ENCODE assay signal across 10 mouse cellular contexts in the genomic region with DNA sequence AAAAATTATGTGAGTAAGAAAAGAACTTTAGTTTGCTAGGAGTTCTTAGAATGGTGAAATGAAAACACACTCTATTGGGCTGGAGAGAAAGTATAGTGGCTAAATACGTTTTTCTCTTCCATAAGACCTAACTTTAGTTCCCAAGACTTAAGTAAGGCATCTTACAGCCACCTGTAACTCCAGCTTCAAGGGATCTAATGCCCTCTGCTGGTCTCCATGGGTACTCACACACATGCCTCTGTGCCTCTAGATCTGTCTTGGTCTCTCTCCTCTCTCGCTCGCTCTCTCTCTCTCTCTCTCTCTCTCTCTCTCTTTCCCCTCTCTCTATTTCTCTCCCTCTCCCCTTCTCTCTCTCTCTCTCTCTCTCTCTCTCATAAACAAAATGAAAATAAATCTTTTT.
DNase-seq lines count a peak whose midpoint lies in the region; ATAC-seq and TF ChIP-seq lines count a peak whose summit lies in the region.
"Had no signal": no experiment of that assay in that cellular context is flagged by ENCODE, and none has a peak within 500 bp of the region (broad histone marks: within the 10 kb centered on the region; RNA-seq: fewer than 3 reads in every experiment).

No protein-coding gene starts in this region.

- DNase-seq in CD4-positive, CD25-positive, alpha-beta regulatory T cell, adult 2 months (ENCODE audit: low read depth, low spot score) = peak; percentile 25
- DNase-seq in layer of hippocampus, adult 2 months (ENCODE audit: low spot score in 2 of 2) = no peak
- no peak for DNase-seq in layer of hippocampus, postnatal 25 days (ENCODE audit: extremely low spot score in 1 of 2, low spot score in 1 of 2)
- peak; percentile 65 for DNase-seq in ES-CJ7 (ENCODE audit: low read depth, low spot score)
- peak; percentile 46 for DNase-seq in forelimb bud, embryonic 11.5 days (ENCODE audit: low read depth, low spot score)
- DNase-seq in Muller cell, postnatal 12 days (ENCODE audit: inconsistent ontology term) = no peak
- DNase-seq in left cerebral cortex, adult 8-10 months (ENCODE audit: low spot score in 2 of 2) = no peak
- DNase-seq: cerebellum, adult 9-11 months had no signal

- ATAC-seq in CD4-positive, CD25-positive, alpha-beta regulatory T cell, adult 4 months = no peak

- peak; percentile 68 for TF ChIP-seq CTCF in layer of hippocampus, adult 2 months (conservative IDR thresholded peaks at IDR 0.05)

- no peak overlapping the region for H3K4me3 ChIP-seq in layer of hippocampus, adult 2 months
- H3K4me3 ChIP-seq: limb, embryonic 13.5 days had no signal

- H3K27ac ChIP-seq in layer of hippocampus, adult 2 months = no peak overlapping the region
- H3K27ac ChIP-seq: limb, embryonic 13.5 days had no signal

Comparison
In these comparisons a context has a peak if more than half of its experiments do, and no peak if none do; other contexts are left out.
1. DNase-seq: peak in CD4-positive, CD25-positive, alpha-beta regulatory T cell, adult 2 months (single experiment), ES-CJ7 (single experiment) and forelimb bud, embryonic 11.5 days (single experiment); none in layer of hippocampus, adult 2 months (0 of 2), layer of hippocampus, postnatal 25 days (0 of 2), Muller cell, postnatal 12 days (single experiment) and left cerebral cortex, adult 8-10 months (0 of 2).